Mouse (Mus musculus): Measurements from ENCODE around the gene Eif3a. TPM values are rescaled to one million over a fixed set of nuclear protein-coding genes. Genes with fewer than 3 reads are reported as not detected.

Gene Eif3a
- polyA plus RNA-seq, 1 experiment = 51.9 TPM

DNA sequence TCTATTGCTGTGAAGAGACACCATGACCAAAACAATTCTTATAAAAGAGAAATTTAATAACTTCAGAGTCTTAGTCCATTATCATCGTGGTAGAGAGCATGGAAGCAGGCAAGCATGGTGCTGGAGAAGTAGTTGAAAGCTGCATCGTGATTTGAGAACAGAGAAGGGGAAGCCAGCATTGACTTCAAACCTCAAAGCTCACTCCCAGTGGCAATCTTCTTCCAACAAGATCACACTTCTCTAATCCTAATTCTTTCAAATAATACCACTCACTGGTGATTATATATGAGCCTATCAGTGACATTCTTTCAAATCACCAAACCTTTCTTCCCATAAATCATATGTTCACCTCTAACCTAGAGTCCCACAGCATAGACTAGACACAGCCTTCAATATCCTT lies 14.4 kb upstream of the Eif3a start:
- TF ChIP-seq POLR2A (IDR thresholded peaks at IDR 0.05; ENCODE audit: control insufficient read depth, low read depth, low read length) (no peak), CTCF (IDR thresholded peaks at IDR 0.05; ENCODE audit: control insufficient read depth, insufficient read depth, insufficient replicate concordance, low read depth, low read length) (no peak)
- Histone ChIP-seq H3K36me3 (ENCODE audit: control insufficient read depth, insufficient read depth, low read length) (no peaks in the 10 kb centered on the region), H3K27ac (ENCODE audit: control insufficient read depth, insufficient read depth, low read depth, low read length) (no peak overlapping the region), H3K4me1 (ENCODE audit: control insufficient read depth, insufficient read depth, low read length) (no peaks in the 10 kb centered on the region), H3K27me3 (ENCODE audit: control insufficient read depth, insufficient read depth, low read length) (no peaks in the 10 kb centered on the region), H3K4me3 (ENCODE audit: control insufficient read depth, low read depth, low read length) (no peak overlapping the region)

GRCm38 (mm10) chr19:60799867-60800569 lies 9.6 kb upstream of the Eif3a start:
- Histone ChIP-seq H3K4me3 (ENCODE audit: control insufficient read depth, low read depth, low read length) (no peak overlapping the region), H3K27me3 (ENCODE audit: control insufficient read depth, insufficient read depth, low read length) (no peaks in the 10 kb centered on the region), H3K4me1 (ENCODE audit: control insufficient read depth, insufficient read depth, low read length) (no peaks in the 10 kb centered on the region), H3K36me3 (ENCODE audit: control insufficient read depth, insufficient read depth, low read length) (no peaks in the 10 kb centered on the region), H3K27ac (ENCODE audit: control insufficient read depth, insufficient read depth, low read depth, low read length) (no peak overlapping the region)
- TF ChIP-seq POLR2A (IDR thresholded peaks at IDR 0.05; ENCODE audit: control insufficient read depth, low read depth, low read length) (no peak), CTCF (IDR thresholded peaks at IDR 0.05; ENCODE audit: control insufficient read depth, insufficient read depth, insufficient replicate concordance, low read depth, low read length) (no peak)

DNA sequence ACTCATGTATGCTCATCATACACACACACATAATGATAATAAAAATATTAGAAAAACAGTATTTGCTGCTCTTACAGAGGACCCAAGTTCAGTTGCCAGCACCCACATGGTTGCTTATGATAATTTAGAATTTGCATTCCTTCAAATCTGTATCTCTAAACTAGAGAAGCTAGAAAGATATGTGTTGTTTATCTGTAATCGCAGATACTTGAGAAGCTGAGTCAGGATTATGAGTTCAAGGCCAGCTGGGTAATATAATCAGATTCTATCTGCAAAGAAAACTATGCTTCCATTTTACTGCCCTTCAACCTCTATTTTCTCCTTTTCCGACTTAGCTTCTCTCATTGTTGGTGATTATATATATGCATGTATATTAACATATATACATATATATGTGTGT lies 7.0 kb upstream of the Eif3a start:
- no peak for TF ChIP-seq POLR2A (IDR thresholded peaks at IDR 0.05; ENCODE audit: control insufficient read depth, low read depth, low read length)
- no peak for TF ChIP-seq CTCF (IDR thresholded peaks at IDR 0.05; ENCODE audit: control insufficient read depth, insufficient read depth, insufficient replicate concordance, low read depth, low read length)
- Histone ChIP-seq H3K4me3 (ENCODE audit: control insufficient read depth, low read depth, low read length) (no peak overlapping the region), H3K36me3 (ENCODE audit: control insufficient read depth, insufficient read depth, low read length) (no peaks in the 10 kb centered on the region), H3K27me3 (ENCODE audit: control insufficient read depth, insufficient read depth, low read length) (no peaks in the 10 kb centered on the region), H3K27ac (ENCODE audit: control insufficient read depth, insufficient read depth, low read depth, low read length) (no peak overlapping the region), H3K4me1 (ENCODE audit: control insufficient read depth, insufficient read depth, low read length) (no peaks in the 10 kb centered on the region)

- no peak overlapping the region for H3K27ac ChIP-seq (ENCODE audit: control insufficient read depth, insufficient read depth, low read depth, low read length)
- TF ChIP-seq POLR2A (IDR thresholded peaks at IDR 0.05; ENCODE audit: control insufficient read depth, low read depth, low read length) (no peak), CTCF (IDR thresholded peaks at IDR 0.05; ENCODE audit: control insufficient read depth, insufficient read depth, insufficient replicate concordance, low read depth, low read length) (no peak)
- no peaks in the 10 kb centered on the region for H3K36me3 ChIP-seq (ENCODE audit: control insufficient read depth, insufficient read depth, low read length)
- H3K27me3 ChIP-seq (ENCODE audit: control insufficient read depth, insufficient read depth, low read length) = no peaks in the 10 kb centered on the region
- no peak overlapping the region for H3K4me3 ChIP-seq (ENCODE audit: control insufficient read depth, low read depth, low read length)
- no peaks in the 10 kb centered on the region; the same call in 1 of the 2 replicates for H3K4me1 ChIP-seq (ENCODE audit: control insufficient read depth, insufficient read depth, low read length)
Observed at GRCm38 (mm10) chr19:60795244-60795643, 4.8 kb upstream of the Eif3a start.

- TF ChIP-seq CTCF (IDR thresholded peaks at IDR 0.05; ENCODE audit: control insufficient read depth, insufficient read depth, insufficient replicate concordance, low read depth, low read length) = no peak
- TF ChIP-seq POLR2A (IDR thresholded peaks at IDR 0.05; ENCODE audit: control insufficient read depth, low read depth, low read length) = no peak
- Histone ChIP-seq H3K27ac (ENCODE audit: control insufficient read depth, insufficient read depth, low read depth, low read length) (no peak overlapping the region), H3K27me3 (ENCODE audit: control insufficient read depth, insufficient read depth, low read length) (no peaks in the 10 kb centered on the region), H3K4me3 (ENCODE audit: control insufficient read depth, low read depth, low read length) (no peak overlapping the region), H3K4me1 (ENCODE audit: control insufficient read depth, insufficient read depth, low read length) (no peaks in the 10 kb centered on the region; the same call in 1 of the 2 replicates), H3K36me3 (ENCODE audit: control insufficient read depth, insufficient read depth, low read length) (no peaks in the 10 kb centered on the region)
Observed at GRCm38 (mm10) chr19:60793170-60793707, 2.8 kb upstream of the Eif3a start.

GRCm38 (mm10) chr19:60791164-60791563 lies 706 bp upstream of the Eif3a start:
- peak overlapping the region; percentile 100 for H3K4me3 ChIP-seq (ENCODE audit: control insufficient read depth, low read depth, low read length)
- H3K4me1 ChIP-seq (ENCODE audit: control insufficient read depth, insufficient read depth, low read length) = no peaks in the 10 kb centered on the region; the same call in 1 of the 2 replicates
- TF ChIP-seq CTCF (IDR thresholded peaks at IDR 0.05; ENCODE audit: control insufficient read depth, insufficient read depth, insufficient replicate concordance, low read depth, low read length) = no peak
- TF ChIP-seq POLR2A (IDR thresholded peaks at IDR 0.05; ENCODE audit: control insufficient read depth, low read depth, low read length) = no peak
- H3K27ac ChIP-seq (ENCODE audit: control insufficient read depth, insufficient read depth, low read depth, low read length) = peak overlapping the region; percentile 100
- no peaks in the 10 kb centered on the region for H3K36me3 ChIP-seq (ENCODE audit: control insufficient read depth, insufficient read depth, low read length)
- no peaks in the 10 kb centered on the region for H3K27me3 ChIP-seq (ENCODE audit: control insufficient read depth, insufficient read depth, low read length)

GRCm38 (mm10) chr19:60789919-60790506 lies 445 bp downstream of the Eif3a start:
- no peak for TF ChIP-seq CTCF (IDR thresholded peaks at IDR 0.05; ENCODE audit: control insufficient read depth, insufficient read depth, insufficient replicate concordance, low read depth, low read length)
- TF ChIP-seq POLR2A (IDR thresholded peaks at IDR 0.05; ENCODE audit: control insufficient read depth, low read depth, low read length) = no peak
- Histone ChIP-seq H3K4me1 (ENCODE audit: control insufficient read depth, insufficient read depth, low read length) (no peaks in the 10 kb centered on the region; the same call in 1 of the 2 replicates), H3K4me3 (ENCODE audit: control insufficient read depth, low read depth, low read length) (peak overlapping the region; percentile 100), H3K36me3 (ENCODE audit: control insufficient read depth, insufficient read depth, low read length) (no peaks in the 10 kb centered on the region), H3K27ac (ENCODE audit: control insufficient read depth, insufficient read depth, low read depth, low read length) (peak overlapping the region; percentile 100), H3K27me3 (ENCODE audit: control insufficient read depth, insufficient read depth, low read length) (no peaks in the 10 kb centered on the region)
